Mouse (Mus musculus): Measurements from ENCODE around the gene Vps72.
A peak's percentile ranks its signal among the peaks of the same experiment; 100 is the strongest.
"Not testable (repeated sequence)": the region's sequence is repeated elsewhere in the genome, so short reads cannot be mapped to it uniquely, and the experiment has no call there.

Gene Vps72

GRCm38 (mm10) chr3:95110911-95111726, at the start of gene Vps72:
Gene Vps72, plus strand, starts transcription at chr3:95111022.
- peak; percentile 92 for DNase-seq (ENCODE audit: extremely low spot score)

GRCm38 (mm10) chr3:95063741-95064140, 47.1 kb upstream of the Vps72 start:
- no peak for DNase-seq (ENCODE audit: extremely low spot score)

DNA sequence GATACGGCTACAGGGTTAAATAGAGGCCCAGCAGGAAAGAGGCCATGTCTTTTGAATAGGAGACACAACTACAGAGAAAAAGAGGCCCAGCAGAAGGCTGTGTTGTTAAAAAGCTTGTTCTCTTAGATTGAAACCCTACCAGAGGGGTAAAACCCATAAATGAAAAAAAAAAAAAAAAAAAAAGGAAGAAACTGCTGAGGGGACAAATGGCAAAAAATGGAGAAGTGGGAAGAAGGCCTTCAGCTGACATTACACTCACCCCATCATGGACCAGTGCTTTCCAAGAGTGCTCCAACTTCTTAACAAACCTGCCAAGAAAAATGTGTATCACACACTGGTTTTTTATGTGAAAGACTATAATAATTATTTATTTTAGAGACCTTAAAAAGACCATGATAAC, 45.3 kb upstream of the Vps72 start:
- DNase-seq (ENCODE audit: extremely low spot score): no peak

DNA sequence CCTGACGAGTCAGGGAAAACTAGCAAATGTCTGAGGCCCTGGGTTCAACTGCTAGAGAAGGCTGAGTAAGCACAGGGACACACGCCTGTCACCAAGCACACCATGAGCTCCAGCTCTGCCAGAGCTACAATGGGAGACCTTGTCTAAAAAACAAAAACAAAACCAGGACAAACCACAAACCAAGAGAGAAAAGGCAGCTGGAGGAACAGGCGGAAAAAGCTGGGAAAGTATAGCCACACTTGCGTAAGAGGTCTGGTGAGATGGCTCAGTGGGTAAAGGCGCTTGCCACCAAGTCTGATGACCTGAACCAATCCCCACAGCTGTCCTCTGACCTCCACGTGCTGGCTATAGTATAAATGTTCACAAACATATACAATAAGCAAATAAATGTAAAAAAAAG, 44.7 kb upstream of the Vps72 start:
- no peak for DNase-seq (ENCODE audit: extremely low spot score)

DNA sequence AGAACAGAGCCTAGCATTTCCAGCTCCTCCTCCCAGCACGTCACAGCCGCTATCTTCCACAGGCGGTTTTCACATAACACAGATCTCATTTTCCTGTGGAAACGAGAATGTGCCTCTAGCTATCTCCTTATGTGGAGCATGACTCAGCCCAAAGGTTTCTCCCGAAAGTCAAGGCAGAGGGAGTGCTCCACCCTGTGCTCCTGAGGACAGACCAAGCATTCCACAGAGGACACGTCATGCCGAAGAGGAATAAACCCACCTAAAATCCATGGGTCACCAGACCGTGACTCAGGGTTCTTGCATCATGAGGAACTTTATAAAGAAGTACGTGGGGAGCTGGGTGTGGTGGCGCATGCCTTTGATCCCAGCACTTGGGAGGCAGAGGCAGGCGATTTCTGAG, 44.3 kb upstream of the Vps72 start:
- no peak for DNase-seq (ENCODE audit: extremely low spot score)

DNA sequence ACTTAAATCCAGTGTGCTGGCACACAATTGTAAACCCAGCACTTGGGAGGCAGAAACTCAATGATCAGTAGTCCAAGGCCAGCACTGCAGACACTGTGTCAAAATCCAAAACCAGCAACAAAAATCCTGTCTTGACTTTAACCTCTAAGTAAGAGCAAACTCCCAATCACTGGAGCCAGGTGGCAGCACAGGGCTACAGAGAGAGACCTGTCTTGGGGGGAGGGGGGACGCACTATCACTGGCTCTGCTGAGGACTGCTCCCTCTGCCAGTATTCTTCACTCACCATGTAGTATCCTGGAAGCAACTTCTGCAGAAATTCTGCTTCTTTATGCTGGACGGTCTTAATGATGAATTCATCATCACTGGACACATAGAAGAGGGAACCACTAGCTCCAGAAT, 39.2 kb upstream of the Vps72 start:
- DNase-seq (ENCODE audit: extremely low spot score): no peak

- no peak for DNase-seq (ENCODE audit: extremely low spot score)
Observed at GRCm38 (mm10) chr3:95088071-95088470, 22.8 kb upstream of the Vps72 start.

DNA sequence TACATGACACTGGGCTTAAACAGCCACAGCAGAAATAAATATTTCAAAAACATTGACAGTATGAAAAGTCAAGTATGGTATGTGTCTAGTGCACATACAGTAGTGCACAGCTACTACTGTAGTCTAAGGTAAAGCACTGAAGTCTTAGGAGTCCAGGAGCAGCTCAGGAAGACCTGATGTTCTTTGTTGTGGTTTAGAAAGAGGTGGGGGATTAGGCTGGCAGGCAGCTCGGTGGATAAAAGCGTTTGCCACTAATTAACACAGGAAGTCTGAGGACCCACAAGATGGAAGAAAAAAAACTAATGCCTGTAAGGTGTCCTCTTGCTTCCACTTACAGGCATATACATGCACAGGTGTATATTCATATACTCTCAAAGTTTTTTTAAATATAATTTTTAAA, 10.0 kb upstream of the Vps72 start:
- no peak for DNase-seq (ENCODE audit: extremely low spot score)

DNA sequence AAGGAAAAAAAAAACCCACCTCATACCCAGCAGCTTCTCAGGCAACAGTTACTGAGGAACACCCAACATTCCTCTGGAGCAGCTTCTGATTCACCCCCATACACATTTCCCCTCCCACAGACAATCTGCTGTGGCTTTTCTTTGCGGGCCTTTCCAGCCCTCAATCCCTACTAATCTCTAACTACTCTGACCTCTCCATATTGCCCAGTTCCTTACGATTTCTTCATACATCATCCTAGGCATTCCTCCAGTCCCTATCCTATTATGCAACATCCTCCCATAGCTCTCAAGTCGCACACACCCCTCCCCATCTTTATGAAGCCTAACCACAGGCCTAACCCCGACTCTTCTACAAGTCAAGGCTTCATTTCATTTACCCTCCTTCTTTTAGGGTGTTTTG, 5.7 kb upstream of the Vps72 start:
- DNase-seq (ENCODE audit: extremely low spot score): no peak

GRCm38 (mm10) chr3:95105586-95106337, 5.1 kb upstream of the Vps72 start:
- DNase-seq (ENCODE audit: extremely low spot score): no peak

DNA sequence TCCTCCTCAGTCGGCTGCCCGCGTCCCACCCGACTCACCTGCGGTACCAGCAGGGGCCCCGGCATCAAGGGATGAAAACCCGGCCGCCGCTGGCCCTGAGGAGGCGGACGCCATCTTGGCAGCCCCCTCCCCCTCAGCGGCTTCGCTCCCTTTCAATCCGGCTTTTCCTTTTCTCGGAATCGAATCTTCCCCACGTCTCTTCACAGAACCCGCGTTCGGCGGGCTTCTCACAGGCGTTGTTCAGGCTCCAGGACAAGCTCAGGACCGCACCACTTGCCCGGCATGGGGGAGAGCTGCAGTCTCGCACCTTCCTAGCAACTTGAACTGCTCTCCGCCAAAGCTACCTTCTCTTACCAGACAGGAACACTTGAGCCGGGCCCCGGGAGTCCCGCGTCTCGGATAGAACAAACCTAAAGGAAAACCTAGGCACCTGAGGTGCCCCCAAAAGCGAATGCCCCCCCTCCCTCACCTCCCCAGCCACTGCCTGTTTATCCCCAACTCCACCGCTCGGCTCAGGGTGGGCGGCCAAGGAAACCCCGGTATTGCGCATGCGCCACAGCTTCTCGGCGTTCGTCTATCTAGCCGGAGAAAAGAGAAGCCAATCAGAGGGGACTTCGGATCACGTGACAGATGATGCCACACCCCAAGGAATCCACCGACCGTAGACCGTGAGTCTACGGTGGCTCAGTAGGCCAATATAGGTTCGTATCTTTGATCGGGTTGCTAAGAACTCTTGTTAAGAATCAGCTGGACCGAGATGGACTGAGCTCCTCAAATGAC, 4.3 kb upstream of the Vps72 start, which contains the start of gene Pip5k1a:
Pip5k1a (minus strand) TSS at position 593 of the 780 bp plus-strand sequence.
- DNase-seq (ENCODE audit: extremely low spot score): peak; percentile 96

- DNase-seq (ENCODE audit: extremely low spot score): not testable (repeated sequence)
Observed at GRCm38 (mm10) chr3:95107308-95107707, 3.5 kb upstream of the Vps72 start.

- no peak for DNase-seq (ENCODE audit: extremely low spot score)
Observed at GRCm38 (mm10) chr3:95107898-95108297, 2.9 kb upstream of the Vps72 start.

DNA sequence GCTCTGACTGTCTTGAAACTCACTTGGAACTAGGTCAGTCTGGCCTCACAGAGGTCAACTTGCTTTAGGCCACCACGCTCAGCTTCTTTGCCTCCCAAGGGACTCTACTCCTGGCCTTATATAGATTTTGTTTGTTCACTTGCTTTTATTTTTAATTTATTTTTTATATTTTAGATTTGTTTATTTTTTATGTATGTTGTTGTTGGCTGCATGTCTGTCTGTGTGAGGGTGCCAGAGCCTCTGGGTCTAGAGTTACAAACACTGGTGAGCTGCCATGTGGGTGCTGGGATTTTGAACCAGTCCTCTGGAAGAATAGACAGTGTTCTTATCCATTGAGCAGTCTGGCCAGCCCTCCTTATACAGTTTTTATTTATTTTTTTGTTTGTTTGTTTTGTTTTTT, 1.9 kb downstream of the Vps72 start:
- DNase-seq (ENCODE audit: extremely low spot score): no peak

GRCm38 (mm10) chr3:95117751-95118150, 6.9 kb downstream of the Vps72 start:
- no peak for DNase-seq (ENCODE audit: extremely low spot score)

DNA sequence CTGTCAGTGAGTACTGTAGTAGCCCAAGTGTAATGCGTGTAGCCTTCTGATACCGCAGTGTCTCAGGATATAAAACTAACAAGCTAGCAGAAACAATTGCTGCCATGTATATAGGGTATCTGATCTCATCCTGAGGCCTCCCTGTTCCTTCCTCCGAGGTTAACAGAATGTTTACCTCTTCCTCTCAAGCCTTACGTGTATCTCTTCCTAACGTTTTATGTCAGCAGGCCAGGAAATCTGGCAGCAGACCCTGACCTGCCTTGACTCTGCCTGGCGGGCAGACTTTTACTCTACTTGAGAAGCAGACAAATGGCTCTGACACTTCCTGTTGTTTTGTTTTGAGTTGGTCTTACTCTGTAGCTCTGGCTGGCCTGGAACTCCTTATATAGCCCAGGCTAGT, 10.8 kb downstream of the Vps72 start:
- no peak for DNase-seq (ENCODE audit: extremely low spot score)

GRCm38 (mm10) chr3:95124246-95124645, 13.4 kb downstream of the Vps72 start, which contains the start of gene Tmod4:
Gene Tmod4, plus strand, starts transcription at chr3:95124476.
- no peak for DNase-seq (ENCODE audit: extremely low spot score)

GRCm38 (mm10) chr3:95124972-95125371, 14.2 kb downstream of the Vps72 start:
- DNase-seq (ENCODE audit: extremely low spot score): no peak

DNA sequence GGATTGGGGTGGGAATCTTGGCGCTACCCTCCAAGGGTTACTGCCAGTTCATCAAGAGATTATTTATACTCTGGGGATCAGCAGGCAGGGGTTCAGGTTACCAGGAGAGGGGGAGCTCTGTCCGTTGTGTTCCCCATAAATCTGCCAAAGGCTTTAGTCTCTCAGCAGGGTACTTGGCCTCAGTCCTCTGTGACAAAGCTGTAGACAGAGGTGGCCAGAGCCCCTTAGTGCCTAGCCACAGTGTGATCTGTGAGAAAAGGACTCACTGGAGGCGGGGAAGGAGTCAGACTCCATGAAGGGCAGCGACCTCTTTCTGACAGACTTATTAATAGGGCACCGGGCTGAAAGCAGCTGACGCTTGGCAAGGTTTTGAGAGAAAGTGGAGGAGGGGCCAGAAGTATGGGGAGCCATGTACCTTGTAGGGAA, 18.4 kb downstream of the Vps72 start:
- DNase-seq (ENCODE audit: extremely low spot score): no peak

DNA sequence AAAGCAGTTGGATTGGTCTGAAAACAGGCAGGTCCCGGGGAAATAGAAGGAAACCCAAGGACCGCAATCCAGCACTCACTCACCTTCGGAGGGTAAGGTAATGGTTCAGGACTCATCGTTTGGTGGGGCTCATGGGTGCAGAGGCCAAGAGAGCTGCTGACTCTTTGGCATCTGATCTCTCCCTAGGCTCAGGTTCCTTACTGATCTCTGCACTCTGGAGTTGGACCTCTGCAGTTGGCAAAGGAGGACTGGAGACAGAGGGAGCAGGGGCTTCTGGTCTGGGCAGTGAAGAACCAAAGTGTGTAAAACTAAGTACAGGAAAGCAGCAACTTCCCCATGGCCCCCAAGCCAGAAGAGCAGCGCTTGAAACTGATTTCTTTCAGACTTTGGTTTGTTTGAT, 19.3 kb downstream of the Vps72 start:
- DNase-seq (ENCODE audit: extremely low spot score): no peak

- not testable (repeated sequence) for DNase-seq (ENCODE audit: extremely low spot score)
Observed at GRCm38 (mm10) chr3:95132389-95132788, 21.6 kb downstream of the Vps72 start.

DNA sequence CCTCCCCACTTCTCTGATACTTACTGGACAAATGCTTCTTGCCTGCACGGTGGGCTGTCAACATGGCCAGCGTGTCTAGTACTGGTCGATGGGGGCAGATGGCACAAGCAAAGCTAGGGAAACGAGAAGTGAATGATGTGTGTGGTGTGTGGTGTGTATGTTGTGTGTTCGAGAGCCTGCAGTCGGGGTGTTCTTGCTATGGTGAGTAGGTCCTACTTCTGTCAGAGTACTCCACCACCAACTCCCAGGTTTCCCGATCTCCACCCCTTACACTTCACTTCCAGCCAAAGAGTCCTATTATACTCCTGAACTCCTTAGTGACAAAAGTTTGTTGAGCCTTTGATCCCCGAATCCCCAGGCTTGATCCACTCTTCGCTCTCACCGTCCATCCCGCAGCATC, 22.4 kb downstream of the Vps72 start:
- DNase-seq (ENCODE audit: extremely low spot score): no peak
